Mouse (Mus musculus) G1E-ER4 (cell line): Measurements from ENCODE around the gene Ppp1r18. TPM values are rescaled to one million over a fixed set of nuclear protein-coding genes. Genes with fewer than 3 reads are reported as not detected.
A peak's percentile ranks its signal among the peaks of the same experiment; 100 is the strongest.

Experiments
- GATA1 ChIP-seq: IDR thresholded peaks from one replicate; pipeline ENCODE4 v1.8.0; 2012; ENCODE audit warnings: low read length, inconsistent platforms
- polyA plus RNA-seq: library from polyadenylated mRNA; stranded (reverse); fragments of >175 nt; gene quantifications from 2 replicates; pipeline ENCODE4 v1.2.3, GENCODE M21; 2012

Gene Ppp1r18
- polyA plus RNA-seq, 1 experiment = 37.7 TPM

GRCm38 (mm10) chr17:35833894-35834293 lies 31.5 kb upstream of the Ppp1r18 start:
- TF ChIP-seq GATA1 = no peak

- no peak for TF ChIP-seq GATA1
Measured at GRCm38 (mm10) chr17:35834696-35835422, 30.5 kb upstream of the Ppp1r18 start.

- TF ChIP-seq GATA1 = no peak
Measured at GRCm38 (mm10) chr17:35835424-35836140, 29.8 kb upstream of the Ppp1r18 start.

GRCm38 (mm10) chr17:35836178-35836965 lies 29.0 kb upstream of the Ppp1r18 start:
- no peak for TF ChIP-seq GATA1

- no peak for TF ChIP-seq GATA1
Measured at GRCm38 (mm10) chr17:35836991-35837422, 28.4 kb upstream of the Ppp1r18 start.

- no peak for TF ChIP-seq GATA1
Measured at GRCm38 (mm10) chr17:35837487-35837886, 27.9 kb upstream of the Ppp1r18 start.

- TF ChIP-seq GATA1 = no peak
Measured at GRCm38 (mm10) chr17:35838122-35838544, 27.3 kb upstream of the Ppp1r18 start, which contains the start of gene Tubb5. TSS of gene Tubb5 (minus strand) at chr17:35838306.

- TF ChIP-seq GATA1 = no peak
Measured at GRCm38 (mm10) chr17:35838570-35838969, 26.8 kb upstream of the Ppp1r18 start.

- TF ChIP-seq GATA1 = no peak
Measured at GRCm38 (mm10) chr17:35840561-35840960, 24.8 kb upstream of the Ppp1r18 start.

GRCm38 (mm10) chr17:35841076-35841950 lies 24.1 kb upstream of the Ppp1r18 start, which contains the start of gene Mdc1:
TSS of gene Mdc1 (plus strand) at chr17:35841515.
- TF ChIP-seq GATA1 = no peak

- no peak for TF ChIP-seq GATA1
Measured at GRCm38 (mm10) chr17:35842006-35842405, 23.4 kb upstream of the Ppp1r18 start.

GRCm38 (mm10) chr17:35843514-35843913 lies 21.9 kb upstream of the Ppp1r18 start:
- no peak for TF ChIP-seq GATA1

GRCm38 (mm10) chr17:35848112-35848511 lies 17.3 kb upstream of the Ppp1r18 start:
- no peak for TF ChIP-seq GATA1

- peak; percentile 29 for TF ChIP-seq GATA1
Measured at GRCm38 (mm10) chr17:35850974-35851373, 14.4 kb upstream of the Ppp1r18 start.

- no peak for TF ChIP-seq GATA1
Measured at GRCm38 (mm10) chr17:35859371-35859770, 6.0 kb upstream of the Ppp1r18 start.
